5 mouse cellular contexts compared by ENCODE assay signal in genomic region chr3:102701303-102701702, GRCm38 (mm10).
"Had no signal": no experiment of that assay in that cellular context is flagged by ENCODE, and none has a peak within 500 bp of the region (broad histone marks: within the 10 kb centered on the region; RNA-seq: fewer than 3 reads in every experiment).

No protein-coding gene starts in this region.

- ATAC-seq: midbrain, embryonic 16.5 days had no signal

- H3K36me3 ChIP-seq: midbrain, embryonic 12.5 days; neural tube, embryonic 13.5 days had no signal

- H3K4me1 ChIP-seq: neural tube, embryonic 13.5 days had no signal

- H3K4me3 ChIP-seq: midbrain, embryonic 12.5 days; neural tube, embryonic 13.5 days had no signal

- H3K9me3 ChIP-seq: midbrain, embryonic 12.5 days; neural tube, embryonic 13.5 days had no signal

- H3K27ac ChIP-seq: hindbrain, postnatal 0 days; liver, embryonic 14.5 days; midbrain, embryonic 12.5 days; neural tube, embryonic 13.5 days had no signal

- H3K27me3 ChIP-seq: midbrain, embryonic 12.5 days; neural tube, embryonic 13.5 days had no signal

- H3K9ac ChIP-seq: liver, embryonic 14.5 days; midbrain, embryonic 12.5 days; neural tube, embryonic 13.5 days had no signal

- H3K4me2 ChIP-seq: midbrain, embryonic 12.5 days; neural tube, embryonic 13.5 days had no signal
